17 mouse cellular contexts compared by ENCODE assay signal in genomic region chr10:110642065-110642690, GRCm38 (mm10).
A peak's percentile ranks its signal among the peaks of the same experiment; 100 is the strongest.
DNase-seq lines count a peak whose midpoint lies in the region; ATAC-seq lines count a peak whose summit lies in the region.
"Had no signal": no experiment of that assay in that cellular context is flagged by ENCODE, and none has a peak within 500 bp of the region (broad histone marks: within the 10 kb centered on the region; RNA-seq: fewer than 3 reads in every experiment).

No protein-coding gene starts in this region.

- no peak overlapping the region for H3K4me2 ChIP-seq in limb, embryonic 11.5 days (ENCODE audit: low read depth, severe bottlenecking)
- no peak overlapping the region for H3K4me2 ChIP-seq in hindbrain, embryonic 11.5 days (replicated peaks; ENCODE audit: low read depth, low read length)
- H3K4me2 ChIP-seq in midbrain, embryonic 12.5 days (replicated peaks), result peak overlapping the region; percentile 19
- H3K4me2 ChIP-seq: lung, embryonic 14.5 days; neural tube, embryonic 13.5 days had no signal

- intact Hi-C loops in left cerebral cortex, postnatal 4 days (cut with DNase I), result no loop called here

- no peaks in the 10 kb centered on the region for H3K4me1 ChIP-seq in limb, embryonic 11.5 days (ENCODE audit: control insufficient read depth, insufficient read depth, low read length)
- no peaks in the 10 kb centered on the region for H3K4me1 ChIP-seq in limb, embryonic 10.5 days
- no peaks in the 10 kb centered on the region for H3K4me1 ChIP-seq in hindbrain, embryonic 11.5 days (replicated peaks; ENCODE audit: control insufficient read depth, insufficient read depth, low read length)
- peaks cover 3% of the 10 kb centered on the region for H3K4me1 ChIP-seq in midbrain, embryonic 12.5 days

- 90% methylated on average over 19 of the region's 19 CpGs for WGBS in limb, embryonic 11.5 days
- WGBS in limb, embryonic 10.5 days, result 92% methylated on average over 19 of the region's 19 CpGs
- WGBS in hindbrain, embryonic 11.5 days, result 69% methylated on average over 19 of the region's 19 CpGs
- WGBS in midbrain, embryonic 12.5 days, result 51% methylated on average over 19 of the region's 19 CpGs

- ATAC-seq in limb, embryonic 11.5 days (ENCODE audit: insufficient number of reproducible peaks, low FRiP score, low TSS enrichment, low read depth), result peak; percentile 44; the same call in 1 of the 2 replicates
- peak; percentile 49; the same call in 1 of the 2 replicates for ATAC-seq in hindbrain, embryonic 11.5 days (ENCODE audit: low FRiP score)
- peak; percentile 86 for ATAC-seq in midbrain, embryonic 12.5 days (ENCODE audit: low FRiP score, low read depth)

- H3K9ac ChIP-seq in limb, embryonic 11.5 days (ENCODE audit: low read length), result no peak overlapping the region
- no peak overlapping the region for H3K9ac ChIP-seq in hindbrain, embryonic 11.5 days (ENCODE audit: low read depth, low read length)
- H3K9ac ChIP-seq in midbrain, embryonic 12.5 days (replicated peaks), result no peak overlapping the region
- H3K9ac ChIP-seq: lung, embryonic 14.5 days; neural tube, embryonic 13.5 days had no signal

- no peaks in the 10 kb centered on the region for H3K27me3 ChIP-seq in limb, embryonic 11.5 days (ENCODE audit: control insufficient read depth, insufficient read depth, low read length)
- no peaks in the 10 kb centered on the region for H3K27me3 ChIP-seq in limb, embryonic 10.5 days (ENCODE audit: low read depth, poor library complexity, severe bottlenecking)
- H3K27me3 ChIP-seq in hindbrain, embryonic 11.5 days (ENCODE audit: control insufficient read depth, insufficient read depth, low read length), result no peaks in the 10 kb centered on the region
- no peaks in the 10 kb centered on the region for H3K27me3 ChIP-seq in midbrain, embryonic 12.5 days
- H3K27me3 ChIP-seq: neural tube, embryonic 13.5 days had no signal

- H3K36me3 ChIP-seq in limb, embryonic 11.5 days (ENCODE audit: control insufficient read depth, insufficient read depth, low read length), result no peaks in the 10 kb centered on the region
- no peaks in the 10 kb centered on the region for H3K36me3 ChIP-seq in limb, embryonic 10.5 days
- no peaks in the 10 kb centered on the region for H3K36me3 ChIP-seq in hindbrain, embryonic 11.5 days (ENCODE audit: control insufficient read depth, insufficient read depth, low read length)
- H3K36me3 ChIP-seq in midbrain, embryonic 12.5 days, result no peaks in the 10 kb centered on the region
- H3K36me3 ChIP-seq: neural tube, embryonic 13.5 days had no signal

- DNase-seq in limb, embryonic 11.5 days (ENCODE audit: low spot score), result no peak
- no peak for DNase-seq in limb, embryonic 10.5 days (ENCODE audit: low spot score)
- DNase-seq in hindbrain, embryonic 11.5 days (ENCODE audit: low spot score), result peak; percentile 13
- no peak for DNase-seq in lung, adult 18-20 months
- no peak for DNase-seq in B cell, adult 2 months
- DNase-seq in adrenal gland, adult 8-10 months, result no peak
- no peak for DNase-seq in left cerebral cortex, postnatal 4 days
- DNase-seq: cerebellum, adult 11 months; cerebellum, postnatal 36 days; heart, adult 18-20 months; kidney, postnatal 10 days; liver; lung, embryonic 14.5 days; retina, postnatal 1 day; spleen, adult 18-20 months had no signal

- no peak overlapping the region for H3K4me3 ChIP-seq in limb, embryonic 11.5 days (ENCODE audit: low read depth, low read length)
- no peak overlapping the region for H3K4me3 ChIP-seq in limb, embryonic 10.5 days
- no peak overlapping the region for H3K4me3 ChIP-seq in hindbrain, embryonic 11.5 days (ENCODE audit: low read depth, low read length)
- no peak overlapping the region for H3K4me3 ChIP-seq in midbrain, embryonic 12.5 days
- H3K4me3 ChIP-seq: neural tube, embryonic 13.5 days had no signal

- H3K9me3 ChIP-seq in limb, embryonic 11.5 days (ENCODE audit: control insufficient read depth, low read length), result no peaks in the 10 kb centered on the region
- no peaks in the 10 kb centered on the region for H3K9me3 ChIP-seq in limb, embryonic 10.5 days (replicated peaks)
- no peaks in the 10 kb centered on the region for H3K9me3 ChIP-seq in hindbrain, embryonic 11.5 days (ENCODE audit: control insufficient read depth, low read length)
- no peaks in the 10 kb centered on the region for H3K9me3 ChIP-seq in midbrain, embryonic 12.5 days
- H3K9me3 ChIP-seq: neural tube, embryonic 13.5 days had no signal

- no peak overlapping the region for H3K27ac ChIP-seq in limb, embryonic 11.5 days (replicated peaks; ENCODE audit: low read depth, low read length)
- H3K27ac ChIP-seq in limb, embryonic 10.5 days, result no peak overlapping the region
- H3K27ac ChIP-seq in hindbrain, embryonic 11.5 days (ENCODE audit: low read depth, low read length), result no peak overlapping the region
- no peak overlapping the region for H3K27ac ChIP-seq in midbrain, embryonic 12.5 days (replicated peaks)
- H3K27ac ChIP-seq: neural tube, embryonic 13.5 days had no signal
